Mouse (Mus musculus): ENCODE data around the gene Map4k2.

GRCm38 (mm10) chr19:6348717-6349116, 7.8 kb downstream of the Map4k2 start:
- TF ChIP-seq POLR2A (IDR thresholded peaks at IDR 0.05; ENCODE audit: low read depth, low read length) (no peak), CTCF (IDR thresholded peaks at IDR 0.05; ENCODE audit: borderline replicate concordance, insufficient read depth, low read length) (no peak)

Measured in embryonic fibroblast, embryonic 13.5 days (primary cell).